Mouse (Mus musculus) liver, embryonic 16.5 days (tissue): ENCODE measurements around the gene Tbc1d2. TPM values are rescaled to one million over a fixed set of nuclear protein-coding genes. Genes with fewer than 3 reads are reported as not detected.

ENCODE experiments used
- ATAC-seq: fragments of 200-750 bp; cut with Nextera tagmentation; 2 replicates; pipeline ENCODE4 v1.8.0; 2017; ENCODE audit warnings: low read depth, mild to moderate bottlenecking, moderate number of reproducible peaks, moderate library complexity
- H3K27ac ChIP-seq: fragments of 300-500 bp; sonication (generic); 2 replicates; pipeline ENCODE4 v1.5.1; 2014; ENCODE audit warnings: mild to moderate bottlenecking, low read length
- H3K27me3 ChIP-seq: fragments of 300-500 bp; sonication (generic); 2 replicates; pipeline ENCODE4 v1.6.1; 2014; ENCODE audit warnings: low read depth, low read length, mixed read lengths; ENCODE audit not compliant: control insufficient read depth, insufficient read depth
- H3K36me3 ChIP-seq: fragments of 300-500 bp; sonication (generic); 2 replicates; pipeline ENCODE4 v1.6.1; 2014; ENCODE audit warnings: mild to moderate bottlenecking; ENCODE audit not compliant: control insufficient read depth, insufficient read depth
- H3K4me1 ChIP-seq: fragments of 300-500 bp; sonication (generic); 2 replicates; pipeline ENCODE4 v1.6.1; 2014; ENCODE audit warnings: low read depth, low read length, mixed read lengths; ENCODE audit not compliant: control insufficient read depth
- H3K4me2 ChIP-seq: fragments of 300-500 bp; sonication (generic); 2 replicates; pipeline ENCODE4 v1.6.1; 2014; ENCODE audit warnings: low read depth, low read length, mixed read lengths
- H3K4me3 ChIP-seq: fragments of 300-500 bp; sonication (generic); 2 replicates; pipeline ENCODE4 v1.5.1; 2014; ENCODE audit warnings: low read depth, mild to moderate bottlenecking, low read length
- H3K9ac ChIP-seq: fragments of 300-500 bp; sonication (generic); 2 replicates; pipeline ENCODE4 v1.6.1; 2014; ENCODE audit warnings: low read depth, low read length
- H3K9me3 ChIP-seq: fragments of 300-500 bp; sonication (generic); replicated peaks from 2 replicates; pipeline ENCODE4 v1.6.1; 2016; ENCODE audit warnings: low read length; ENCODE audit not compliant: control insufficient read depth
- WGBS: fragments of 180-500 bp; shearing (Covaris S2); extraction: QIAGEN DNeasy Blood & Tissue Kit; methylation state at CpG from one replicate; pipeline ENCODE4 v1.1.7; 2014; ENCODE audit not compliant: insufficient replicate concordance; 5-methylcytosine and 5-hydroxymethylcytosine counted together
- polyA plus RNA-seq: library from polyadenylated mRNA; unstranded; fragments of >200 nt; fragmentation: Nextera tagmentation; extraction: Ambion mirVana; gene quantifications from 2 replicates; pipeline ENCODE4 v1.2.1, GENCODE M21; 2015

The Tbc1d2 gene
- polyA plus RNA-seq, 1 experiment from 2014 or later, result 0.86 TPM

DNA sequence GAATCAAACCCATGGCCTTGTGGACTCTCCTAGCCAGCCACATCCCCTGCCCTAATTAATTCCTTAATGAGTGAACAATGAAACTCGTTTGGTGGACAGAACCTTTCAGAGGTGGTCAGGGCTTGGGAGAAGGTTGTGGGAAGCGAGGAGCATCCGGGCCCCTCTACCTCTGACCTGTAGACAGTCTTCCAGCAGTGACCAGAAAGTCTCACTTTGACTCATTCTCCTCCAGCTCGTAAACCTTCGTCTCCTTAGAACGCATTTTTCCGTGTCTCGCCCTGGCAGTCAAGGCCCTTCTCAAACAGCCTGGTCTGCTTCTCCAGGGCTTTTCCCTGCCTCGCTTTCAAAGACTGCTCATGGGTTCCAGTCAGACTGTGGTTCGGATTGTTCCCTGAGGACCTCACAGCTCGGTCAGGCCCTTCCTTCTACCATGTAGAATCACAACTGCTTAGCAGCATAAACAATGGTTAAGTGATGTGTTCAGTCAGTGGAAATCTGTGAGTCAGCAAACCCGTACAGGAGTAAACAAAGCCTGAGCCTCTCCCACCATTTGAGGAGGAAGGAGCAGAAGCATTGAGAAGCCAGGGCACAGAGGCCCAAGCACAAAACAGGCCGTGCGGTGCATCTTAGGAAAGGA lies 89.8 kb downstream of the Tbc1d2 start:
- no peaks in the 10 kb centered on the region for H3K36me3 ChIP-seq
- 68% methylated on average over 14 of the region's 14 CpGs for WGBS
- no peak overlapping the region for H3K4me3 ChIP-seq
- H3K27ac ChIP-seq, result no peak overlapping the region
- H3K9me3 ChIP-seq, result no peaks in the 10 kb centered on the region
- H3K27me3 ChIP-seq, result no peaks in the 10 kb centered on the region
- H3K4me1 ChIP-seq, result peaks cover 23% of the 10 kb centered on the region
- no peak overlapping the region for H3K4me2 ChIP-seq
- no peak overlapping the region for H3K9ac ChIP-seq
- ATAC-seq, result no peak

DNA sequence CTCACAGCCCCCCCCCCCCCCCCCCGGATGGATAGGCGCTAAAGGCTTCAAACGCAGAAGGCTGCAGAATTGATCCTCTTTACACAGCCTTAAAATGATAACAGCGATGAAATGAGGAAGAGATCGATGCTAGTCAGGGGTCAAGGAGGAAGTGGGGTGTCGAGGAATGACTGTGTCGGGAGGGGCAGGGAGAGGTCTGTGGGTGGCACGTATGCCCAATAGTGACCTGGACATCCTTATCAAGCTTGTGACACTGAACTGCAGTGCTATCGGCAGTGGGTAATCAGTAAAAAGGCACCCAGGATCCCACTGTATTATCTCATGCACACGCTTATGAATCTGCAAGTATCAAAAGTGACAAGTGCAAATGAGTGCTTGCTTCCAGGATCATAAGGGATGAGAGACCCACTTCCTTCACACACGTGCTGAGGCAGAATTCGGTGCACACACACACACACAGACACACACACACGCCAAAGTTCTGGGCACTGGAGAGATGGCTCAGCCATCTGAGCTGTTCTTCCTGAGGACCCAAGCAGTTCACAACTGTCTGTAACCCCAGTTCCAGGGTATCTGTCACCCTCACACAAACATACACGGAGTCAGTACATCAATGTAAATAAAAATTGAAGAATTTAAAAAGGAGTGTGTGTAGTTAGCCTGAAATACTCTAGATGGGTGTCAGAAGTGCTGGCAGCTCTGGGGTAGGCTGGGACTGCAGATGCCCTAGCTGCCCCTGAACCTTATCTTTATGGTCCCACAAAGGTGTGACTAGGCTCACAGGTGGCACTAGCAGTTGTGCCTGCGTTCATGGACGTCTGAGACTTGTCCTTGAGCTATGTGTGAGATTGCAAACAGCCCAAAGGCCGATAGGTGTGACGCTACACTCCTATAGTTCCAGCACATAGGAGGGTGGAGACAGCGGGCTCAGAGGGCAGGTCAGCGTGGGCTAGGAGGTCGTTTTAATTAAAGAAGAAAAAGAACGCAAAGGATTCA lies 91.0 kb downstream of the Tbc1d2 start:
- H3K4me2 ChIP-seq, result peak overlapping the region; percentile 17; the same call in 1 of the 2 replicates
- ATAC-seq, result no peak
- H3K27ac ChIP-seq, result no peak overlapping the region; the same call in 1 of the 2 replicates
- no peak overlapping the region for H3K4me3 ChIP-seq
- H3K9me3 ChIP-seq, result no peaks in the 10 kb centered on the region
- H3K4me1 ChIP-seq, result peaks cover 21% of the 10 kb centered on the region
- H3K9ac ChIP-seq, result no peak overlapping the region
- H3K27me3 ChIP-seq, result no peaks in the 10 kb centered on the region
- H3K36me3 ChIP-seq, result no peaks in the 10 kb centered on the region
- WGBS, result 31% methylated on average over 22 of the region's 22 CpGs

DNA sequence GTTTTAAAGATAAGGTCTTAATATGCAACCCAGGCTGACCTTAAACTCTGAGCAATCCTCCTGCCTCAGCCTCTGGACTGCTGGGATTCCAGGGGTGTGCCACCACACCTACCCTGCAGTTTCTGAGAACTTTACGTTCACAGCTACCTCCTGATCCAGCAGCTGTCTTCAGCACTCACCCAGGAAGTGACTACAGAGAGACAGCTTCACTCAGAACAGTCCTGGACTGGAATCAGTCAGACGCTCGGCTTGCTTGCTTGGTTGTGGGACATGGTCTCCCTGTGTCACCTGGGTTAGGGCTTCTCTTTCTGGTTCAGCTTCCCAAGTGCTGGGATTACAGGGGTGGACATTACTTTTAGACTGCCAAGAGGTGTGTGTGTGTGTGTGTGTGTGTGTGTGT lies 93.1 kb downstream of the Tbc1d2 start:
- Histone ChIP-seq H3K36me3 (no peaks in the 10 kb centered on the region), H3K27me3 (no peaks in the 10 kb centered on the region), H3K4me2 (no peak overlapping the region), H3K27ac (no peak overlapping the region), H3K4me3 (no peak overlapping the region), H3K4me1 (peaks cover 19% of the 10 kb centered on the region), H3K9me3 (no peaks in the 10 kb centered on the region), H3K9ac (no peak overlapping the region)
- ATAC-seq, result no peak
- 65% methylated on average over 3 of the region's 3 CpGs for WGBS

DNA sequence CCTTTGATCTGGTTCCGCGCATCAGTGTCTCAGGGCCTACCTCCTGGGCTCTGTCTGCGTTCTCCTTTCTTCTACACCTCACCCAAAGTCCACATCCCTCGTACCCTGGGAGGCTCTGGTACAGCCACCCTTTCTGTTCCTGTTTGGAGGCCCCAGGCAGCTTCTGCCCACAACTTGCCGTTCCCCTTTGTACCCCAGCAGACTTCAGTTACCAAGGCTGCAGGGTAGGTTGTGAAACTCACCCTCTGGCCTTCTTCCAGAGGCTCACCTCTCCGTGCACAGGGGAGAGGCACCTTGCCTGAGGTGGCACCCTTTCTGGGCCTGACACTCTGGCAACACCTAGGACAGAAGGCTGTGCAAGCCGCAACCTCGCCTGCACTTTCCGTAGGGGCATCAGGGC lies 94.2 kb downstream of the Tbc1d2 start:
- 0 out of 2 replicates have a peak, but pooled peaks have one; percentile 25 for ATAC-seq
- WGBS, result 52% methylated on average over 9 of the region's 9 CpGs
- peak overlapping the region; percentile 6; the same call in 1 of the 2 replicates for H3K4me2 ChIP-seq
- H3K36me3 ChIP-seq, result no peaks in the 10 kb centered on the region
- no peak overlapping the region for H3K9ac ChIP-seq
- peaks cover 19% of the 10 kb centered on the region for H3K4me1 ChIP-seq
- no peaks in the 10 kb centered on the region for H3K27me3 ChIP-seq
- H3K27ac ChIP-seq, result peak overlapping the region; percentile 63
- no peaks in the 10 kb centered on the region for H3K9me3 ChIP-seq
- H3K4me3 ChIP-seq, result no peak overlapping the region

Other genes starting within 250 kb of the Tbc1d2 start
- gene Hemgn, start 236.7 kb downstream of the Tbc1d2 start, polyA plus RNA-seq, result 375 and 394 TPM in 2 replicates
- gene Anp32b, start 199.3 kb downstream of the Tbc1d2 start, polyA plus RNA-seq, result 318 and 338 TPM in 2 replicates
- 40.5 and 48.3 TPM in 2 replicates for gene Nans, start 161.0 kb downstream of the Tbc1d2 start, polyA plus RNA-seq
- 8.2 and 9.0 TPM in 2 replicates for gene Trim14, start 114.1 kb downstream of the Tbc1d2 start, polyA plus RNA-seq
- gene Coro2a, start 48.0 kb downstream of the Tbc1d2 start, polyA plus RNA-seq, result 2.7 and 3.9 TPM in 2 replicates